Mouse (Mus musculus) spleen, postnatal 4 days (tissue): ENCODE data around the gene Sik1.

ENCODE experiments used
- DNase-seq, 2 experiments: peaks; one replicate each; pipeline ENCODE4 v3.0.0; 2022; ENCODE audit warnings: low spot score in 2 of 2

The Sik1 gene

DNA sequence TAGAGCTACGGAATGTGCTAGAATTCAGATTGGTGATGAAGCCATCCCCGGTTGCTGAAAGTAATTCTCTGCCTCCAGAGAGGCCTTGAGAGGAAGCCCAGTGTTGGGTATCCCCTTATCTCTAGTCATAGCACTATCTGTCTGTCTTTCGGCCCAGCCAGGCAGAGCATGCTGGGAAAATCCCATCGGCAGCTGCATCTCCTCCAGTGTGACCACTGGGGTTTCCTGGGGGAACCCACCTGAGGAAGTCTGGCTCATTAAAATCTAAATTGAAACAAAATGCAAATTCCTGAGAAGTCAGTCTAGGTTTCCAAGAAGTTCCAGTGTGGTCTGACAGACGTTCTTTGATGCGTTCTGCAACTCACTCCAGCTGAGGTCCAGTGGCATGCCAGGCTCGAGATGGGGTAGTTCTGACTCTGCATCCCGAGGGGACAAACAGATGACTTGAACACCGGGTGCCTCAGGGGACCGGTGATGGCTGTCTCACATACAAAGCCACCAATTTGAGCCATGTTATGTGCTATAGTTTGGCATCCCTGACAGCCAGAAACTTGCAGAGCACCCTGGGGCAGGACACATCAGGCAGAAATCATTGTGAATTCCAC is 19.8 kb upstream of the Sik1 start:
- no peak for DNase-seq

DNA sequence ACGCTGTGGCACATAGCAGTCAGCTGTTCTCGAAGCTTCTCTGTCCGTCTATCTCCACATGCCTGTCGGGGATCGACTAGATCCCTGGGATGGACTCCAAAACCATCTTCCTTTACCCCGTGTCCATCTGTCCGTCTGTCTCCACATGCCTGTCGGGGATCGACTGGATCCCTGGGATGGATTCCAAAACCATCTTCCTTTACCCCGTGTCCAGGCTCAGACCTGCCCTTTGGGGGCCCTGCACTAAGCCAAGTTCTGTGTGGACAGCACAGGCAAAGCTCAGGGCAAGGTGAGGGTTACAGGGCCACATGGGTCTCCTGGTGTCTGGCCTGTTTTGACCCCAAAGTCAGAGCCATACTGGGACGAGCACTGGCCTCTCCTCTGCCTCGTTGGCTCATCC is 19.1 kb upstream of the Sik1 start:
- DNase-seq, result no peak

DNA sequence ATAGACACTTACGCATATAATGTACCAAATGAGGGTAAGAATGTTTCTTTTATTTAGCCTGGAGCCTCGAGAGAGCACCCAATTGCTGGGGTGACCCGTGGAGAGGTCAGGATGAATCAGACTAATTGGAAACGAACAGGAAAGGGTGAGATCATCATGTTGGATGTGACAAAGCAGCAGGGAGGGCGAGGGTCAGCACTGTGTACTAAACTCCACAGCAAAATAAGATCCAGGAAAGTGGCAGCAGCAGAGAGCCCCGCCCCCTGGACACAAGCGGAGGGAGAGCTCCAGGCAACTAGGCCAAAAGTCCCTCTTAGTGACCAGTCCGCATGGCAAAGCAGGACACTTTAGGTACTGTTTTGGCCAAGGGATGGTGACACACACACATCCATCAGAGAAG is 18.4 kb upstream of the Sik1 start:
- DNase-seq, result no peak

- no peak for DNase-seq
These were observed 17.7 kb upstream of the Sik1 start for GRCm38 (mm10) chr17:31873185-31873870.

- DNase-seq, result no peak
These were observed 17.2 kb upstream of the Sik1 start for GRCm38 (mm10) chr17:31872826-31873165.

- no peak for DNase-seq
These were observed 16.6 kb upstream of the Sik1 start for GRCm38 (mm10) chr17:31871968-31872825.

- no peak for DNase-seq
These were observed 15.4 kb upstream of the Sik1 start for GRCm38 (mm10) chr17:31870931-31871421.

DNA sequence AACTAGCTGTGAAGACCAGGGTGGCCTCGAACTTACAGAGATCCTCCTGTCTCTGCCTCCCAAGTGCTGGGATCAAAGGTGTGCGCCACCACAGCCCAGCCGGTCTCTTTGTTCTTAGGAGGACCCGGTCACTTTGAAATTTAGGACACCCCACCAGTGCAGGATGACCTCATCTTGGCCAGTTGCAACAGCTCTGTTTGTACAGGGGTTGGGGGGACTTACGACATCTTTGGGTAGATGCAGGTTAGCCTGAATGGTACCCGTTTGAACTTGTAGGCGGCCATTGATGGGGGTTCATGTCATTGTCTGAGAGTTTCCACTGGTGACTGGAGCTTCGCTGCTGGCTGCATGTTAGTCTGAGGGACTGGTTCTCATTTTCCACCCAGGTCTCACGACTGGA is 14.8 kb upstream of the Sik1 start:
- DNase-seq, result no peak

- DNase-seq, result no peak
These were observed 12.5 kb upstream of the Sik1 start for GRCm38 (mm10) chr17:31868076-31868475.

GRCm38 (mm10) chr17:31867061-31867460 is 11.5 kb upstream of the Sik1 start:
- DNase-seq, result no peak

GRCm38 (mm10) chr17:31865636-31866035 is 10.0 kb upstream of the Sik1 start:
- peak in 1 of 2 experiments; percentile 57 for DNase-seq

GRCm38 (mm10) chr17:31864666-31865450 is 9.3 kb upstream of the Sik1 start:
- DNase-seq, result peak in 1 of 2 experiments; percentile 53

- peak in 1 of 2 experiments; percentile 52 for DNase-seq
These were observed 7.7 kb upstream of the Sik1 start for GRCm38 (mm10) chr17:31863151-31863815.

DNA sequence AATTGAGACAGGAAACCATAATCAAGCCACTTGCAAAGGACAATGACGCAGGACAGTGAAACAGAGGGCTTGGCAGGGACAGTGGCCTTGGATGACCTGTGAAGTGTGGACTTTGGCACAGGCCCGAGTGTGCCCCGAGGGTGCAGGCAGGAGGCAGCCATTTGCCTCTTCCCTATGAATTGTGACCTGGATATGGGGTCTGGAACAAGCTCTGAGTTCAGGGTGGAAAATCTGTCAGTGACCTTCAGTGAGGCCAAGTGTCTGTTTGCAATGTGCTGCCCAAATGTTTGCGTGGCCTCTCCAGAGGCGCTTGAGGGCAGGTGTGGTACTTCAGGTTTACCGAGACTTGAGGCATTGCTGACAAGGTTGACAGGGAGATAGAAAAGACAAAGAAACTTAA is 6.5 kb upstream of the Sik1 start:
- DNase-seq, result peak in 1 of 2 experiments; percentile 46

GRCm38 (mm10) chr17:31861661-31862060 is 6.1 kb upstream of the Sik1 start:
- peak in 1 of 2 experiments; percentile 22 for DNase-seq

DNA sequence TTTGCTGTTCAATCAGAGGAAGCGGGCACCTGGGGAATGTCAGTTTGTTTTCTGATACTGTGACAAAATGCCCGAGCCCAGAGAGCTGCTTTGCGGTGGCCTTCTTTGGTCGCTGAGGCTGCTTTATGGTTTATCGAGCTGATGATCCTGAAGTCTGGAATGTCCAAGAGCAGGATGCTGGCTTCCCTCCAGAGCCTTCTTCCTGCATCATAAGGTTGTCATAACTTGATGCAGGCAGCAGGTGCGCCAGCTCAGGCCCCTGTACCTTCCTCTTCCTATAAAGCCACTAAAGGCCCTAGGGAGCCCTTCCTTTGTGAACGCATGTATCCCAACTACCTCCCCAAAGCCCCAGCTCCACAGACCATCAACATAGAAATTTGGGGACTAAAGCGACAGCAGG is 5.3 kb upstream of the Sik1 start:
- no peak for DNase-seq

GRCm38 (mm10) chr17:31859367-31859766 is 3.8 kb upstream of the Sik1 start:
- DNase-seq, result no peak

DNA sequence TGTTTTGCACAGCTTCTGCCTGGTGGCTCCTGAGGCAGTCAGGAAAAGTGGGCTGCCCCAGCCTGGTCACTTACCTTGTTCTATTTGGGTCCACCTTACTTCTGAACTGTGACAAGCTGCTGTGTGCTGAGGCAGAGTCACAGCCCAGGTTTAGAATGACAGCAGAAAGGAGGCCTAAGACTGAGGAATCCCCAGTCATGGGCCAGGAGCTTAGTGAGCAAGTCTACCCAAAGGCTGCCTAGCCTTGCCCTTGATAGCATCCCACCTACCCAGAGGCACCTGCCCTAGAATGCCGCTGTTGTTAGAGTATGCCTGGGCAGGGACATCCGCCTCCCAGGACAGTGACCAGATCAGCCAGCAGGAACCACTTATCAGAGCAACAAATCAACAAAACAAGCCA is 3.2 kb upstream of the Sik1 start:
- no peak for DNase-seq

DNA sequence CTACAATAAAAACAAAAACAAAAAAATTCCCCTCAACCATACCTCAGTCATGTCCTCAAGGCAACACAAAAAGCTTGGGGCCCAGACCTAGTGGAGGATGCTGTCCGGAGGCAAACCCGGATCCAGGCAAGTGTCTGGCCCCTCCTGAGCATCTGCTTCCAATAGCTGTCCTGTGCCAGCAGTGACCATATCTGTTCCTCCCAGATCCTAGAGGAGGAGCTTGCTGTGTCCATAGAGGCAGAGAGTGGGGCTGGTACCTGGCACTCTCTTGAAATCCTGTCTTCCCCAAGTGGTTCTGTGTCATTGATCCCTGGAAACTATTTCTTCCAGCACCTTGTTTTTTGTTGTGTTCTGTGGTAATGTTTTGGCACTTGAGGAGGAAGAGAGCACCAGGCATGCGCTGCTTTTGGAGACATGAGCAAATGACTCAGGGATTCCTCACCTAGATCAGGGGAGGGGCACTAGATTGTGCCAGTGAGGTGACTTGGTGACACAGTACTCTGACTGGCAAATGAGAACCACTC is 2.4 kb upstream of the Sik1 start:
- DNase-seq, result no peak

DNA sequence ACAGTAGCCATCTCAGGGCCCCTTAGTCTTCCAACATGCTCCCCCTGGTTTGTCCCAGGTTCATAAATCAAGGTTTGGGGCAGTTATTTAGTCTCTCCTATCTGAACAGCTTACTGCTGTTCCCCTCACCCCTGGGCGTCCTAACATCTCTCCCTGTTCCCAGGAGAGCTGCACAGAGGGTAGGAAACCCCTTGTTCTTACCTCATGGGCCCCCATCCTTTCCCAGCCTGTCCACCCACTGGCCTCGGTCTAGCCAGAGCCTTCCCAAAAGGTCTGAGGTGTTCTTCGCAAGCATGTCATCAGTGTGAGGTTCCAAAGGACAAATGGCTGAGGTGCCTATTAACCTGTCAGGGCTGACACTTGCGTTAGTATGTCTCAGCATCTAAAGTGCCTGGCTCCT is 1.6 kb upstream of the Sik1 start:
- no peak for DNase-seq

- peak; percentile 84 to 88 for DNase-seq
These were observed 1.0 kb upstream of the Sik1 start for GRCm38 (mm10) chr17:31856519-31857160.
